Mouse (Mus musculus): ENCODE measurements around the gene Rreb1.
A peak's percentile ranks its signal among the peaks of the same experiment; 100 is the strongest.

Gene Rreb1

DNA sequence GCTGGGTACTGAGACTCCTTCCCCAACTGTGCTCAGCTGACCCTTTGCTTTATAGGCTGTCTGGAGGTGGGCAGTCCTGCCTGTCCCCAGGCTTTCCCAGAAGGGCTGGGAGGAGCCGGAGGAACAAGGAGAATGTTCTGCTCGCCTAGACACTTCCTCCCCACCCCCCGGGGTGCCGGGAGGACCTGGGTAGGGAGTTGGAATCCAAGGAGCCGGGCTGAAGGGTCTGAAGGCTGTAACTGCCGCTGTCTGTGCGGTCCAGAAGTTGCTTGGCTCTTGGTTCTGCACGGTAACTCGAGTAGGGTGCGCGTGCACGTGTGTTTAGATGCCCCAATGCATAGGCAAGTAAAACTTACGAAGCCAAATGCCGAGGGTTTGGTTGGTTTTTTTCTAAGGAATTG is 75.8 kb downstream of the Rreb1 start:
- DNase-seq (ENCODE audit: low read depth) = no peak

DNA sequence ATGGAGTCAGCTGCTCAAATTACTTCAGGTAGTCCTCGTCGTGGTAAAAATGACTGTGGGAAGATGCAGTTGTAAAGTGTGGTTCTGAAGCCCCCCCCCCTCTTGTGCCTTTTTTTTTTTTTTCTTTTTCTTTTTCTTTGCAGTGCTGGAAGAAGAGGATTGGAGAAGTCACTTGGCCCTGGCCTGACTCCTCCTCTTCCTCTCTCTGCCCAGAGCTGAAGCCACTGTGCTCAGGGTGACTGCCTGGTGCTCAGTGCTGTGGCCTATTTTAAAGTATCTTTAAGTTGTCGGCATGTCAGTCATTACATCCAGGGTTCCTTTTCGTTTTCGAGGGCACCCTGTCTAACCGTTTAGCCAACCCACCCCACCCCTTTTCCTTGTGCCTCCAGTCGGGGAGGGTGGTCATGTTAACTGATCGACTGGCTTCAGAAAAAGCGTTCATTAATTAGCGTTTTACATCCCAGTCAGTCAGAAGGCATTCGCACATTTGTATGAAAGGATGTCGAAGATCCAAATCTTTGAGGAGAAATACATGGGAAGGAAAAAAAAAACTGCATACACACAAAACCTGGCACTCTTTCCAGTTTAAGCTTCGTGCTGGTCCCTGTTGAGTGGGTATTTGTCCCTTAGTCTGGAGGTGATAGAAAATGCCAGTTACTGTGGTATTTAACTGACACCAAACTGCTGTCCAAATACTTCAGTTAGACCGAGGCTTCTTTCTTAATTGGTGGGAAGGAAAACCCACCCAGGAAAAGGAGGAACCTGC is 76.4 kb downstream of the Rreb1 start:
- no peak for DNase-seq (ENCODE audit: low read depth)

DNA sequence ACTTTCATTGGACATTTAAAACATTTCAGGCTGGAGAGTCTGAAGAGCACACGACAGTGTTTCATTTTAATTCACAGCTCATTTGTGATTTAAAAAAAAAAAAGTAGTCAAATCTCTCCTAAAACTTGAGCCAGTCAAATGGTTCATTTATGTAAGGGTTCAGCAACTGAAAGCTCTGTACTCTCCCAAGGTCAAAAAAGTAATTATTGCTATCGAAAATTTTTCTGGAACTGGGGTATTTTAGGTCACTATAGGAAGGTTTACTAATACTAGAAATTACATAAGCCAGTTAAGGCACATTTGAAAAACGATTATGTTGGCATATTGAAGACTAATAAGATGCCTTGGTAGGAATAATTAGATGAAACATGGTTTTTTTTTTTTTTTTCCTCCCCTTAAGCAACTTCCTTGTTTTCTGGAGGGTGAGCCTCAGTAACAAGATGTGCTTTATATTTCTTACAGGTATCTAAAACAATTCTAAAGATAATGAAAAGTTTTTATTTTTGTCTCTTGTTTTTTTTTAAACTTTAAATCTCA is 77.1 kb downstream of the Rreb1 start:
- no peak for DNase-seq (ENCODE audit: low read depth)

DNA sequence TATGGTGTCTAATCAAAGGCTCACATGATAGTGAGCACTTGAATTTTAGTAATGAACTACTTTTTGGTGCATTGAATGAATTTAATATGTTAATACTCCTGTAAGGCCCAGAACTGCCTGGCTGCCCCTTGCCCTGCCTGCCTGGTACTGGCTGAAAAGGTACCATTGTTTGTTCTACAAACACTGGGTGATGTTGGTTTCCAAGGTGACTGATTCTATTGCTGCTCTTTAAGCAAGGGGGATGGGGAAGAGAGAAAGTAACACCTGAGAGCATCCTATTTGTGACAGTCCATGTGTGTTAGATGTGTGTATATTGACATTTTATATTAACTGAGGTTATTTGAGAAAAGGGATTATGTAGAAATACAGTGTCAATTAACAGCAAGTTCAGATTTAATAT is 77.6 kb downstream of the Rreb1 start:
- DNase-seq (ENCODE audit: low read depth) = no peak

DNA sequence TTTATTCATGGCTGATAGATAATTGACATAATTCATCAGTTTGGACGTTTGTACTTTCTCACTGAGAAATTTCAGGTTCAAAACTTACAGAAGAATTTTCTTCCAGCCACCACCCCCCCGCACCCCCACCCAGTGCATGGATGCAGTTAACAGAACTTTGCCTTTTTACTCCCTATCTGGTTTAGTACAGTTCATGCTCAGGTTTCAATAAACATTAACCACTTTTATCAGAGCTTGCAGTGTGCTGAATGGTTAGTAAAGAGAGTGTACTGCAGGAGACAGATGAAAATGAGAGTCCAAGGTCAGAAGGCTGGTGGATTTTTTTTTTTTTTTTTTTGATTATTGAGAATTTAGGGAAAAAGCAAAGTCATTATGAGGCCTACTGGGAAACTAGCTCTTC is 78.3 kb downstream of the Rreb1 start:
- no peak for DNase-seq (ENCODE audit: low read depth)

DNA sequence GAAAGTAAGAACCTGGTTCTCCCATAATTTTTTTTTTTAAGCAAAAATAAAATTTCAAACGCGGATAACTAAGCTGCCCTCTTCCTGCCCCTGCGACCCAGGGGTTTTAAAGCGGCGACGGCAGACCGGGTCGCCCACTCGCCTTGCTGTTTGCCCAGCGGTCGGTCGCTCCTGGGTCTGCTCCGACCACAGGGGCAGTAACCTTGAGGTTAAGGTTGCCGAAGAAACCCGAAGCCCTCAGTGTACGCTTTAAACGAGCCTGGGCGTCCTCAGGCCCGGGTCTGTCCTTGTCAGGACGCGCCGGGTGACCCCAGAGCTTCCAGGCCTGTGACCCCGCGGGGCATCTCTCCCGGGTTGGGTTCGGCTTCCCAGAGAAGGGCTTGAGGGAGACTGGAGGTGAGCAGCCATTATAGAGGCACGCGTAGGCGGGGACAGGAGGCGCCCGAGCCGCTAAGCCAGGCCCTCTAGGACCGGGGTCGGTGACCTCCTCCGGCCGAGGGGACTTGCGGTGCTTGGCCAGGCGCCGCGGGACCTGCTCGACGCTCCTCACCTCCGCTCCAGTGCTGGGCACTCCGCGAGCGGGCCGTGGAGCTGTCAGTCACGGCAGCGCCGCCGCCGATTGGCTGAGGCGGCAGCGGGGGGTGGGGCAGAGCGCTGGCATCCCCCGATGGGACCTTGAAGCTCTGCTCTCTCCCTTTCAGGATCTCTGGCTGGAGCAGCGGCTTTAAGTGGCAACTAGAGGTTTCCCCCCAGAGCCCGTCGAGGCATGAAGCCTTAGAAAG is 79.3 kb downstream of the Rreb1 start:
- peak; percentile 75 for DNase-seq (ENCODE audit: low read depth)

DNA sequence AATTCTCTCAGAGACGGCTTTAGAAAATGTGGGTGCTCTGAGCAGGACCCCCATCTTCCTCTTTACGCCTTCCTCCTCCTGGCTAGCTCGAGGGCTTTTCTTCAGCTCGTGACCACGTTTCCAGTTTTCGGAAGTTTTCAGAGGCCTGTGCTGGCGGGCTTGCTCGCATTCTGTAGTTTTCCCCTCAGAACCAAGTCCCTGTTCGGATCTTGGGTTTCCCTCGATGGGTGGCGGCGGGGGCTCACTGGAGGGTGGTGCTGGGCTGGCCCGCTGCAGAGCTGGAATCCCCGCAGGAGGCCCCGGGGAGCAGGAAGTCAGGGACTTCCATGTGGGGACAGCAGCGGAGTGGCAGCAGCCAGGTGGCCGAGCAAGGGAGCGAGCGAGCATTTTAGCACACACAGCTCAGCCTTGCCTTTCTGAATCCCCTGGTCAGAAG is 79.9 kb downstream of the Rreb1 start:
- DNase-seq (ENCODE audit: low read depth) = no peak

DNA sequence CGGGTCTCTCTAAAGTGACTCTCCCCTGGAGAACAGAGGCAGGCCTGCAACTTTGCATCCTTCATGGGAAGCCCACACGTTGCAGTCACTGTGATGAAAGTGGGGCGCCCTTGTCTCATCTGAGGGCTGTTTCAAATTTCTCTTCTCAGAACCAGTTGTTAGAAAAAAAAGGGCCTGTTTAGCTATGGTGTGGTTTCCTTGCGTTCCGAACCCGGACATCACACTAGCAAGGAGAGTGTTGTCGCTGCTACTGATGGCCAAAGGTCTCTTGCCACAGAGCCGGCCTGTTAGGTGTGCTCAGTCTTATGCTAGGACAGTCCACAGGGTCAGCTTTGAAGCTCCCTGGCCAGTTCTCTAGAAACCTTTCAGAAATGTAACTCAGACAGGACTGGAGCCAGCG is 80.3 kb downstream of the Rreb1 start:
- no peak for DNase-seq (ENCODE audit: low read depth)

DNA sequence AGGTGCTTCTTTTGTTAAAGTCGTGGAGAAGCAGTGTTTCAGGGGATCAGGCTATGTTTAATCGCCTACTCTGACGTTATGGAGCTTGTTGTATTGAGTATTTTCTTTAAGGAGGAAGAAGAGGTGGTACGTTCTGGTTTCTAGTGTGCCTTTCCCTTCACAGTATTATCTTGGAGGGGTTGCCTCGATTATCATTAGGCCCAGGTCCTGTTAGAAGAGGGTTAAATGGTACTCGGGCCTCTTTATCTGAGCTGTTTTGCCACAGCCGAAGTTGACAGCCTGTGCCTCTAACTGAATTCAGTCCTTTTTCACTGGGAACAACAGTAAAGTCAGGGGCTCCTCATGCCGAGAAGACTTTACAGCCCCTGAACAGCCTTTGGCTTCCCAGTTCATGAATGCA is 81.6 kb downstream of the Rreb1 start:
- no peak for DNase-seq (ENCODE audit: low read depth)

DNA sequence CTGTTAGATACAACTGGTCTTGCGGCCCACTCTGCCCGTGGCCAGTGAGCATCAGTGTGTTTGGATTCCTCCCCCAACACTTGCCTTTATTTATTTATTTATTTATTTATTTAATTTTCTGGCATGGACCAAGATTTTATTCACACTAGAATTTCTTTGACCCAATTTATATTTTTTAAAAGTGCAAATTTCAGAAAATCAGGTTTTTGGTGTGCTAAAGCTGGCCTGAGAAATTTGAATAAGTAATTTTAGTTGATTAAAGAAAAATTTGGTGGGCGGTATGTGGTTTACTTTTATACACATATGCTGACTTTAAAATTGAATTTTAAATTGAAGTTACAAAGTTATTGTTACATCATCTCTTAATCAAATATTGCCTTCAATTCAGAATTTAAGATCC is 82.0 kb downstream of the Rreb1 start:
- DNase-seq (ENCODE audit: low read depth) = no peak

DNA sequence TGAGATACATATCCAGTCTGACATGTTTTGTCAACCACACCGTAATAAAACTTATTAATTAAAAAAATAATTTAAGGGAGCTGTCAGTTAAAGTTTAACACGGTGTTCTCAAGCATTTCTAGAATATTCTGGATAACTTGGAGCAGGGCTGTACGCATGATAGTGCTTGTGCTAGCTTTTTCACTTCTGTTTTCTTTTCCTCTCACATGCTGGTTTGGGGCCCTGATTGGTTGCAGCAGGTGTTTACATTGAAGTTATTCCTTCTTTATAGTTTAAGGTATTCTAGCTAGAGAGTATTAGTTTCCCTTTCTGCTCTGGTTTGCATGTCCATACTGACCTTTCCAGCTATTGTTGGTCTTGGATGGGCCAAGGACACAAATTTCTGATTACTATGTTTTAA is 82.6 kb downstream of the Rreb1 start:
- no peak for DNase-seq (ENCODE audit: low read depth)

DNA sequence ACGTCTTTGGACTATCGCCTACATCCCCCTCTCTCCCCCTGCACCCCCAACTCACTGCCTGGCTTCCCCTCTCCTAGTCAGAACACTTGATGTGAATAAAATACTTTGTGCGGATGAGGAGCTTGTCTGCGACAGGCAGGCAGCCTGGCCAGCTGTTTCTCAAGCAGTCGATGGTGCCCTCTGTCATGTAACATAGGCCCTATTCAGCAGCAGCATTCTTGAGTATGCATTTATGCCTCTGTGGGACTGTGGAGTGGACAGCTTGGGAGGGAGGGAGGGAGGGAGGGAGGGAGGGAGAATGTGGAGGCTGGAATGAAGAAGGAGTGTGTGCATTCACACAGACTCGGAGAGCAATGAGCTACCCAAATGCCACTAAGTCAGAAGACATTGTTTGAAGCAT is 84.3 kb downstream of the Rreb1 start:
- no peak for DNase-seq (ENCODE audit: low read depth)

DNA sequence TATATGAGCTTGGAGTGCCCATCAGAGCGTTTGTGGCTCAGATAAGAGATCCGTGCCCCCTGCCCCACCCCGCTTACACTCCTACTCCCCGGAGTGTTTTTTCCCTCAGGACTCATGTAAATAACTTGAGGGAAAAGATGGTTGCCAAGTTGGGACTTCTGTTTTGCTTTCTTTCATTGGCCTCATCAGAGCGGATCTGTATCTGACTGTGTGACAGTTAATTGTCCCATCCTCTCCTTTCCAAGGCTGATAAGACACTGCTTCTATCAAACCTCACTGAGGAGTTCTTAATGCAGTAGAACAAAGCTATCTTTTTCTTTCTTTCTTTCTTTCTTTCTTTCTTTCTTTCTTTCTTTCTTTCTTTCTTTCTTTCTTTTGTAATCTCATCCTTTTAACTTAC is 85.4 kb downstream of the Rreb1 start:
- no peak for DNase-seq (ENCODE audit: low read depth)

DNA sequence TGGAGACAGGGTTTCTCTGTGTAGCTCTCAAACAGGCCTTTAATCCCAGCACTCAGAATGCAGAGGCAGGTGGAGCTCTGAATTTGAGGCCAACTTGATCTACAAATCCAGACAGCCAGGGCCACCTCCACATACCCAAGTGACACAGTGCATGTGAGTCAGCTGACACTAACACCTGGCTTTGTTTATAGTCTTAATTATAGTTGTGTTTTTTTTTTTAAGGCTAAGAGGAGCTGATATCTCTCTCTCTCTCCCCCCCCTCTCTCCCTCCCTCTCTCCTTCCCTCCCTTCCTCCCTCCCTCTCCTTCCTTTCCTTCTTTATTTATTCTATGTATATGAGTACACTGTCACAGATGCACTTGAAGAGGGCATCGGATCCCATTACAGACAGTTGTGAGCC is 86.5 kb downstream of the Rreb1 start:
- no peak for DNase-seq (ENCODE audit: low read depth)

DNA sequence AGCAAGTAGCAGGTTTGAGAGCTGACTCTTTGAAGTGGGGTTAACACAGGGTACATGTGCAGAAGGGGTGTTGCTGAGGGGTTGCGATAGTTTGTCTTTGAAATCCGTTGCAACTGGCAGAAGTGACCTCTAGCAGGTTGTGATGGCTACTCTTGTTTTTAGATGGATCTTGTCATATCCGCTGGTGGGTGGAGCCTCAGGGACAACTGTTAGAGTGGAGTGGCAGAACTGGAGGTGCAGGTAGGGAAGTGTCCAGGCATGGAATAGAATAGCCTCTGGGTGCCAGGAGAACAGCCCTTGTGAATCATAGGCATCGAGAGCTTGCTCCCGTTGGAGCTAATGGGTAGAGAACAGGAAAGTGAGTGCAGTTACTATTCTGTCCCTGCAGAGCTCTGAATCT is 88.1 kb downstream of the Rreb1 start:
- no peak for DNase-seq (ENCODE audit: low read depth)

DNA sequence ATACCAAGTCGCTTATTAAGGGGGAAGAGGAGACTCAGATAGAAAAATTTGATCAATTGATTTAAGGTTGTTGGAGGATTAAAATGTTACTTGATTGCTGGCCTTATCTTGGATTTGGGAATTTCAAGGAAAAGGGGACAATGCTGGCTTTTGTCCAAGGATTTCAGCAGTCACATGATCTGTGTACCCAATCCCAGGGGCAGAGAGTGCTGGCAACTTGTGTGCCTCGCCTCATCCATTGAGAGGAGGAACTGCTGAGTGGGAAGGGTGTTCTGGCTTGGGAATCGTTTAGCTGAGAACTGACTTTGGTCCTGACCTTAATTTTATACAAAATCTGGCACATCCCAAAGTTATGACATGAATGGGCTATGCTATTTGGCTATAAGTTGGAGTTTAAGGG is 88.6 kb downstream of the Rreb1 start:
- no peak for DNase-seq (ENCODE audit: low read depth)

DNA sequence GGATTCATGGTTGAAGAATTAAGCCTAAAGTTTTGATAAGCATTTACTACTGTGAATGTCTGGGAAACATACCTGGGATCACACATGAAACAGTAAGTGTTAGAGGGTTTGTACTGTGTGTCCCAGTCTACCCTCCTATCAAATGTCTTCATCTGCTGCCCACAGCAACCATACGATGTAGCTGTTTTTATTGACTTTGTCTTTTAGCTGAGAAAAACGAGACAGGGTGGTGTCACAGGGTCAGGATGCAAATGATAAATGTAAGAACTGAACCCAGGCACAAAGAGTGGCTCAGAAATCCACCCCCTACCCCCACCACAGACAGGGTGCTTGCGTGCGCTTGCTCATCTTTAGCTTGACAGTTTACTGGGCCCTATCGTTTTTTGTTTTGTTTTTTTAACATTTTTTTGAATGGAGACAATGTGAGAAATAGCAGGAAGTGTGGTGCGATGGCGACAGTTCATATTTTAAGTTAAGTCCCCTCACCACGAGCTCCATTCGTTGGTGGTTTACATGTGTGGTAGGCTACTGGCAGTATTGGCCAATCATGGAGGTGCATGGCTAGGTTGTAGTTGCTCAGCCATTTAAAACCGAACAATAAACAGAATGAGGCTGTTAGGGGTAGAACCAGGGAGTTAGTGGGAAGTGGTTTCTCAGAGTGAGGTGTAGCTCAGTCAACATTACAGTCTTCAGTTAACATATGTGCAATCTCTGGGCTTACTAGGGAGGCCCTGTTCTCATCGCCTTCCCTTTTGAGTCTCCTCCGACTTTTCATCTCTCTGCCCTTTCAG is 92.1 kb downstream of the Rreb1 start:
- no peak for DNase-seq (ENCODE audit: low read depth)

DNA sequence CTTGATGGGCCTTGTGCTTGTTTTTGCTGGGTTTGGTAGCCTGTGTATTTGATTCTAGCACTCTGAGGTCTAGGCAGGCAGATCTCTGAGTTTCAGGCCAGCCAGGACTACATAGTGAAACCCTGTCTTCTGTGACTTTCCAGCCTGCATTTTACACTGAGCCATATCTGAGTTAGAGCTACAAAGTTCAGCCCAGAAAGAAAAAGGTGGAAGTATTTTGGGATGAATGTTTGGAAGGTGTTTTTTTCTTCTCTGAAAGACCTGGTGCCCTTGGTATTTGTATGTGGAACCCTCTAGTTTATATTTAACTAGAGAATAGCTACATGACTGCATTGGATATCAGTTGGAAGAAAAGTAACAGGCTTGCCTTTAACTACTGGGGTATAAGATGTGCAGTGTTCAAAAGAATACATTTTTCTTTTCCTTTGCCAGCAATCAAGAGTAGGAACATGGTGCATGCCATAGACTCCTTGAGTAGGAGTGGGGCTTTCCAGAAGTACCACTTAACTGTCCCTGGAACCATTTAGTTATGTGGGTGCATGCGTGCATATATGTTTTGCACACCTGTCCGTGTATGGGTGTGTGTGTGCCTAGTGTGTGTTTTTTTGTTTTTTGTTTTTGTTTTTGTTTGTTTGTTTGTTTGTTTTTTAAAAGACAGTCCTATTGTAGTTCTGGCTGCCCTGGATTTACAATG is 94.1 kb downstream of the Rreb1 start:
- no peak for DNase-seq (ENCODE audit: low read depth)

DNA sequence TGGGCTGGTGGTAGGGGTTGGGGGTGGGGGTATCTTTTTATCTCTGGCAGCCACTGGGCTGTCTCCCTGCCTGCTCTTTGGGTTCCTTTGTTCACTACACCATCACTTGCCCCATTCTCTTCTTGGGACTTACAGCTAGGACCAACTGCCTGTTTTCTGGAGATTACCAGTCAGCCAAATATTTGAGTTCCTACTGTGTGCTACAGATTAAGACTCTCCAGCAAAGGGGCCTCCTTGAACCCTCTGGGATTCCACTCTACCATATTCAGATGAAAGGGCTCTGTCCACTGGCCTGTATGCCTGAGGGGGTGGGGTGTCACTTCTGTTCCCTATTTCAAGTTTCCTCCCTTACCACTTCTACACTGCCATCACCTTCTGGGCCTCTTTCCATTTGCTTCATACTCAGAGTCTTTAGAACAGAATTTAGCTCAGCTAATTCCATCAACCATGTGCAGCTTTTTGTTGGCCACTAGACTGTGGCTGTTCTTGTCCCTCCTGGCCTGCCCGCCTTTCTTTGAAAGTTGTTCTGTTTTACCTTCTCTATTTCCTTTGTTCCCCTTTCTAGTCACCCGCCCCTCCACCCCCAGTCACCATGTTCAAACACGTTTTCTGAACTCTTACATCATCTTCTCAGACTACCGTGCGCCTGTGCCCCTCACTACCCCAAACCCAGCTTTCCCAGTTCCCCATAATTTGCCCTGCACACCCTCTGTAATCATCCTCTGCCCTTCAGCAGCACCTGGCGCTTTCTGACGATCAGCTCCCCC is 95.1 kb downstream of the Rreb1 start:
- no peak for DNase-seq (ENCODE audit: low read depth)

DNA sequence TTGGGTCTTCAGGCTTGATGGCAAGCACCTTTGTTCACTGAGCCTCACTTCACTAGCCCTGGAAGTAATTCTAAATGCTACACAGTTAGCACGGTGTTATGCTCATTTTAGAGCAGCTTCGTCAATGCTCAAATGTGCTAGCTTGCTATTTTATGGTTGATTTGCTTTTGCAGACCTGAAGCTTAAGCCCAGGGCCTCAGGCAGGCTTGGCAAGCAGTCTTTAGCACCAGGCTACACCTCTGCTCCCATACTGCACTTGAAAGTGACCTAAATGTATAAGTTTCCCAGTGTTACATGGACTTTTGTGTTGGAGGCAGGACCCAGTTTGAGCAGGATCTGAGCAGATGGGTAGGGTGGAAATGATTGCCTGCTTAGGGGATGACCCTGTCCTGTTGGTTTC is 97.7 kb downstream of the Rreb1 start:
- no peak for DNase-seq (ENCODE audit: low read depth)

DNA sequence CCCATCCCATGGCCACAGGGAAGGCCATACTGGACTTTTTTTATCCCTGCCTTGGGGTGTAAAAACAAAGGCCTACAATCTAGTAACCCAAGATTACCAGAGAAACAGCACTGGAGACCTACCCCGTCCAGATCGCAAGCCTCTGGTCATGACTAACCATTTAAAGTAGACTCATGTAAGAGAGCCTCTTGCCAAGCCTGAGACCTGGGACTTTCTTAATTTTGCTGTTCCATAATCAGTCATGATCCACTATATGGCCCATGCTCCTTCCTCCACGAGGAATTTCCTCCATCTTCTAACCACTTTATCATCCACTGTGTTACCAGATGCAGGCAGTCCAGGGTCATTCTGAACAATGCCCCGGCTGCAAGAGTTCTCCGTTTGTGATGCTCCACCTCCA is 98.2 kb downstream of the Rreb1 start:
- no peak for DNase-seq (ENCODE audit: low read depth)

Measured in fibroblast of lung, adult 2 months (primary cell).